ENCODE assay signal across 8 mouse cellular contexts in the genomic region with DNA sequence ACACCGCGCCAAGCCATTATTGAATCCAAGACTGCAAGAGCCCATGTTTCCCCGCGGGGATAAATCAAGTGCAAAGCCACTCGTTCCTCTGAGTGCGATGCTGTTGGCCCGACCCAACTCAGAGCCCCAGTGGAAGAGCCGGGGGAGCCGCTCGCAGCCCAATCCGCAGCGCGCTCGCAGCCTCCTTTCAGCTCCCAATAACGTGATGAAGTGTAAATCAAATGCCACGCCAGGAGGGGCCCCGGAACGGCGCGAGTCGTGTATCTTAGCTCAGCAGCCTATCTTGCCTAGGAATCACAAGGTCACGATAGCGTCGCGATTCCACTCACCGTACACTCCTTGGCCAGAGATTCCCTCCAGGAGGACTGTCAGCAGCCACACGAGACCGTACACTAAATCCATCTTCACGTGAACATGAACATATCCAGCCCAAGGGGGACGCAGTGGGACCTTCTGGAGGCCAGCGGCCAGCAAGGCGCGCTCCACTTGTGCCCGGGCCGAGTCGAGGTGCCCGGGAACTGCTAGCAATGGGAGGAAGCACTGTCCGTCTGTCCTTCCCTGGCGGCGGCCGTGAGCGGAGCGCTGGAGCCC. TPM values are rescaled to one million over a fixed set of nuclear protein-coding genes. Genes with fewer than 3 reads are reported as not detected.
DNase-seq lines count a peak whose midpoint lies in the region; ATAC-seq lines count a peak whose summit lies in the region.

No protein-coding gene starts in this region.

- WGBS in lung, embryonic 16.5 days: under 1% methylated on average over 43 of the region's 43 CpGs
- WGBS in embryonic facial prominence, embryonic 10.5 days: under 1% methylated on average over 43 of the region's 43 CpGs
- under 1% methylated on average over 42 of the region's 43 CpGs for WGBS in heart, embryonic 16.5 days
- under 1% methylated on average over 37 of the region's 43 CpGs for WGBS in midbrain, embryonic 13.5 days

- no peaks in the 10 kb centered on the region for H3K36me3 ChIP-seq in lung, embryonic 16.5 days (ENCODE audit: control insufficient read depth, insufficient read depth, low read length)
- no peaks in the 10 kb centered on the region for H3K36me3 ChIP-seq in embryonic facial prominence, embryonic 10.5 days (replicated peaks)
- no peaks in the 10 kb centered on the region for H3K36me3 ChIP-seq in heart, embryonic 16.5 days (ENCODE audit: control insufficient read depth, insufficient read depth)
- no peaks in the 10 kb centered on the region for H3K36me3 ChIP-seq in midbrain, embryonic 13.5 days

- DNase-seq in lung, postnatal 10 days: no peak
- peak; percentile 57 for DNase-seq in embryonic facial prominence, embryonic 10.5 days (ENCODE audit: low spot score)
- DNase-seq in layer of hippocampus, postnatal 25 days (ENCODE audit: extremely low spot score in 1 of 2, low spot score in 1 of 2): peak; percentile 44 to 46
- DNase-seq in thymus, postnatal 25 days: no peak

- peak overlapping the region; percentile 56 for H3K4me3 ChIP-seq in lung, embryonic 16.5 days (ENCODE audit: low read length)
- H3K4me3 ChIP-seq in embryonic facial prominence, embryonic 10.5 days: peak overlapping the region; percentile 77
- H3K4me3 ChIP-seq in heart, embryonic 16.5 days (ENCODE audit: low read length): peak overlapping the region; percentile 59
- peak overlapping the region; percentile 84 for H3K4me3 ChIP-seq in midbrain, embryonic 13.5 days (replicated peaks)

- peak; percentile 38; the same call in 1 of the 2 replicates for ATAC-seq in lung, embryonic 16.5 days (ENCODE audit: low read depth)
- ATAC-seq in heart, embryonic 16.5 days (replicated peaks; ENCODE audit: extremely low read depth, insufficient read depth, low FRiP score): no peak
- peak; percentile 34 for ATAC-seq in midbrain, embryonic 13.5 days
- no peak for ATAC-seq in monocyte, adult 5-6 weeks (replicated peaks; ENCODE audit: insufficient number of reproducible peaks, low FRiP score, low TSS enrichment, poor library complexity, severe bottlenecking)

- H3K27me3 ChIP-seq in lung, embryonic 16.5 days (ENCODE audit: control insufficient read depth, insufficient read depth, low read depth, low read length): peaks cover 46% of the 10 kb centered on the region
- H3K27me3 ChIP-seq in embryonic facial prominence, embryonic 10.5 days (replicated peaks; ENCODE audit: low read depth, poor library complexity, severe bottlenecking): peaks cover 74% of the 10 kb centered on the region
- H3K27me3 ChIP-seq in heart, embryonic 16.5 days (ENCODE audit: control insufficient read depth, insufficient read depth, low read length): peaks cover 38% of the 10 kb centered on the region
- H3K27me3 ChIP-seq in midbrain, embryonic 13.5 days: peaks cover 5% of the 10 kb centered on the region

- peaks cover 13% of the 10 kb centered on the region; the same call in 1 of the 2 replicates for H3K4me1 ChIP-seq in lung, embryonic 16.5 days (replicated peaks; ENCODE audit: control insufficient read depth, insufficient read depth, low read length)
- peaks cover 38% of the 10 kb centered on the region for H3K4me1 ChIP-seq in embryonic facial prominence, embryonic 10.5 days
- H3K4me1 ChIP-seq in heart, embryonic 16.5 days (ENCODE audit: control insufficient read depth, insufficient read depth, low read length): peaks cover 5% of the 10 kb centered on the region
- peaks cover 16% of the 10 kb centered on the region for H3K4me1 ChIP-seq in midbrain, embryonic 13.5 days (replicated peaks)

- H3K4me2 ChIP-seq in lung, embryonic 16.5 days (ENCODE audit: low read depth, low read length): peak overlapping the region; percentile 89
- peak overlapping the region; percentile 93 for H3K4me2 ChIP-seq in heart, embryonic 16.5 days (ENCODE audit: low read depth, low read length)
- H3K4me2 ChIP-seq in midbrain, embryonic 13.5 days (replicated peaks): peak overlapping the region; percentile 88

- no peak overlapping the region for H3K9ac ChIP-seq in lung, embryonic 16.5 days (ENCODE audit: low read length)
- H3K9ac ChIP-seq in heart, embryonic 16.5 days (ENCODE audit: low read length): 0 out of 2 replicates have a peak overlapping the region, but pooled peaks have one; percentile 12
- peak overlapping the region; percentile 90 for H3K9ac ChIP-seq in midbrain, embryonic 13.5 days (replicated peaks)

- H3K27ac ChIP-seq in lung, embryonic 16.5 days (ENCODE audit: low read length): no peak overlapping the region
- peak overlapping the region; percentile 82; the same call in 1 of the 2 replicates for H3K27ac ChIP-seq in embryonic facial prominence, embryonic 10.5 days (replicated peaks)
- H3K27ac ChIP-seq in heart, embryonic 16.5 days (ENCODE audit: low read length): no peak overlapping the region
- H3K27ac ChIP-seq in midbrain, embryonic 13.5 days: peak overlapping the region; percentile 90

- H3K9me3 ChIP-seq in lung, embryonic 16.5 days (ENCODE audit: control insufficient read depth, low read length): no peaks in the 10 kb centered on the region
- no peaks in the 10 kb centered on the region for H3K9me3 ChIP-seq in embryonic facial prominence, embryonic 10.5 days
- no peaks in the 10 kb centered on the region for H3K9me3 ChIP-seq in heart, embryonic 16.5 days (replicated peaks; ENCODE audit: control insufficient read depth, low read length)
- H3K9me3 ChIP-seq in midbrain, embryonic 13.5 days: no peaks in the 10 kb centered on the region

RNA-seq across cellular contexts. Expression of gene Mdga2, which starts 1.6 kb away (rescaled TPM):
- 0.24 and 0.31 TPM in 2 replicates for polyA plus RNA-seq in lung, embryonic 16.5 days (2015; fragmentation: Nextera tagmentation; extraction: Ambion mirVana)
- polyA plus RNA-seq in embryonic facial prominence, embryonic 10.5 days (2016; fragmentation: Nextera tagmentation; extraction: Ambion mirVana): 1.1 and 2.5 TPM in 2 replicates
- polyA plus RNA-seq in heart, embryonic 16.5 days (2015; fragmentation: Nextera tagmentation; extraction: Ambion mirVana): 0.42 and 0.60 TPM in 2 replicates
- total RNA-seq in layer of hippocampus, postnatal 25 days (2021): 10 to 100 TPM; 35.9 to 50.8 TPM
- polyA plus RNA-seq in midbrain, embryonic 13.5 days (2015; fragmentation: Nextera tagmentation; extraction: Ambion mirVana): 16.9 and 17.7 TPM in 2 replicates
- total RNA-seq in monocyte, adult 5-6 weeks (2017): 0.10 TPM in 1 of 3 replicates, not detected in the others

Comparison
In these comparisons a context has a peak if more than half of its experiments do, and no peak if none do; other contexts are left out.
1. ATAC-seq: peak in lung, embryonic 16.5 days (single experiment) and midbrain, embryonic 13.5 days (single experiment); none in heart, embryonic 16.5 days (single experiment) and monocyte, adult 5-6 weeks (single experiment).
2. H3K27ac ChIP-seq: peak in embryonic facial prominence, embryonic 10.5 days (single experiment) and midbrain, embryonic 13.5 days (single experiment); none in lung, embryonic 16.5 days (single experiment) and heart, embryonic 16.5 days (single experiment).
3. DNase-seq: peak in embryonic facial prominence, embryonic 10.5 days (single experiment) and layer of hippocampus, postnatal 25 days (2 of 2); none in lung, postnatal 10 days (single experiment) and thymus, postnatal 25 days (single experiment).
4. Peak in every context shown above with its lines, with median percentiles within 50 percentile points of each other: H3K4me2 ChIP-seq and H3K4me3 ChIP-seq.